Mouse (Mus musculus): ENCODE results near the gene Adamts14. TPM values are rescaled to one million over a fixed set of nuclear protein-coding genes. Genes with fewer than 3 reads are reported as not detected.

Gene Adamts14
- total and polyA plus RNA-seq, 2 experiments from 2014 or later, result 1.2 to 4.3 TPM

- ATAC-seq (ENCODE audit: insufficient read depth, low read depth), result no peak
- WGBS, result 62% methylated on average over 4 of the region's 4 CpGs
- TF ChIP-seq CTCF (IDR thresholded peaks at IDR 0.05; ENCODE audit: low read depth) (no peak), EP300 (IDR thresholded peaks at IDR 0.05; ENCODE audit: low read depth) (no peak)
- Histone ChIP-seq H3K4me1 (ENCODE audit: control insufficient read depth, insufficient read depth) (no peaks in the 10 kb centered on the region), H3K4me2 (ENCODE audit: low read depth, low read length) (no peak overlapping the region), H3K36me3 (replicated peaks; ENCODE audit: control insufficient read depth, insufficient read depth, low read length) (no peaks in the 10 kb centered on the region), H3K27ac (ENCODE audit: low read depth) (no peak overlapping the region), H3K9me3 (replicated peaks; ENCODE audit: control insufficient read depth, low read length) (no peaks in the 10 kb centered on the region), H3K4me3 (ENCODE audit: low read depth, low read length) (no peak overlapping the region), H3K9ac (replicated peaks; ENCODE audit: low read depth, low read length) (no peak overlapping the region), H3K27me3 (ENCODE audit: control insufficient read depth, insufficient read depth, low read length) (no peaks in the 10 kb centered on the region)
- no peak for DNase-seq (ENCODE audit: low spot score)
Measured at GRCm38 (mm10) chr10:61241961-61242421, 31.2 kb downstream of the Adamts14 start.

- DNase-seq (ENCODE audit: low spot score), result no peak
Measured at GRCm38 (mm10) chr10:61240108-61240920, 32.9 kb downstream of the Adamts14 start.

DNA sequence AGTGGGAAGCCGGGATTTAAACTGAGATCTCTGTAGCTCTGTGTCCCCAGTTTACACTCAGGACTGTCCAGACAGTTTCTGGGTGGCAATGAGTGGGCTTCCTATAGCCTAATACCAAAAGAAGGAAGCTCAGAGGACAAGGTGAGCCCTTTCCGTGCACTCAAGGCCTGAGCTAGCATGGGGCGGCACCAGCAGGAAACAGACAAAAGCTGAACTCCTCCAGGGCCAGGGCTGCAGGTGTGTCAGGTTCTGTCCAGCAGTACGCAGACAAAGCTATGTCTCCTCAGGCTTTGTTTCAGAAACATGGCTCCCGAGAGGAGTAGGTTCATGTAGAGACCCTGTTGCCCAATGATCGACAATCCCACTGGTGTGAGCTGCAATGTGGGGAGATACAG lies 35.9 kb downstream of the Adamts14 start:
- Histone ChIP-seq H3K4me1 (ENCODE audit: control insufficient read depth, insufficient read depth) (no peaks in the 10 kb centered on the region), H3K27ac (ENCODE audit: low read depth) (no peak overlapping the region), H3K36me3 (replicated peaks; ENCODE audit: control insufficient read depth, insufficient read depth, low read length) (no peaks in the 10 kb centered on the region), H3K27me3 (ENCODE audit: control insufficient read depth, insufficient read depth, low read length) (no peaks in the 10 kb centered on the region), H3K4me3 (ENCODE audit: low read depth, low read length) (no peak overlapping the region), H3K4me2 (ENCODE audit: low read depth, low read length) (no peak overlapping the region), H3K9me3 (replicated peaks; ENCODE audit: control insufficient read depth, low read length) (no peaks in the 10 kb centered on the region), H3K9ac (replicated peaks; ENCODE audit: low read depth, low read length) (no peak overlapping the region)
- 80% methylated on average over 6 of the region's 6 CpGs for WGBS
- DNase-seq (ENCODE audit: low spot score) (no peak), ATAC-seq (ENCODE audit: insufficient read depth, low read depth) (no peak)
- TF ChIP-seq EP300 (IDR thresholded peaks at IDR 0.05; ENCODE audit: low read depth) (no peak), CTCF (IDR thresholded peaks at IDR 0.05; ENCODE audit: low read depth) (no peak)

More at GRCm38 (mm10) chr10:61240108-61240920, 32.9 kb downstream of the Adamts14 start:
- Histone ChIP-seq H3K9ac (replicated peaks; ENCODE audit: low read depth, low read length) (no peak overlapping the region), H3K4me2 (ENCODE audit: low read depth, low read length) (no peak overlapping the region), H3K27me3 (ENCODE audit: control insufficient read depth, insufficient read depth, low read length) (no peaks in the 10 kb centered on the region), H3K4me3 (ENCODE audit: low read depth, low read length) (no peak overlapping the region), H3K36me3 (replicated peaks; ENCODE audit: control insufficient read depth, insufficient read depth, low read length) (no peaks in the 10 kb centered on the region), H3K9me3 (replicated peaks; ENCODE audit: control insufficient read depth, low read length) (no peaks in the 10 kb centered on the region), H3K27ac (ENCODE audit: low read depth) (no peak overlapping the region), H3K4me1 (ENCODE audit: control insufficient read depth, insufficient read depth) (no peaks in the 10 kb centered on the region)
- no peak for TF ChIP-seq CTCF (IDR thresholded peaks at IDR 0.05; ENCODE audit: low read depth)
- no peak for TF ChIP-seq EP300 (IDR thresholded peaks at IDR 0.05; ENCODE audit: low read depth)
- WGBS, result 55% methylated on average over 14 of the region's 14 CpGs
- ATAC-seq (ENCODE audit: insufficient read depth, low read depth), result no peak; the same call in 1 of the 2 replicates

- TF ChIP-seq EP300 (IDR thresholded peaks at IDR 0.05; ENCODE audit: low read depth) (no peak), CTCF (IDR thresholded peaks at IDR 0.05; ENCODE audit: low read depth) (no peak)
- no peak overlapping the region for H3K27ac ChIP-seq (ENCODE audit: low read depth)
- H3K27me3 ChIP-seq (ENCODE audit: control insufficient read depth, insufficient read depth, low read length), result no peaks in the 10 kb centered on the region
- no peak for DNase-seq (ENCODE audit: low spot score)
- H3K4me3 ChIP-seq (ENCODE audit: low read depth, low read length), result no peak overlapping the region
- no peak for ATAC-seq (ENCODE audit: insufficient read depth, low read depth)
- H3K9me3 ChIP-seq (replicated peaks; ENCODE audit: control insufficient read depth, low read length), result no peaks in the 10 kb centered on the region
- 66% methylated on average over 4 of the region's 4 CpGs for WGBS
- no peaks in the 10 kb centered on the region for H3K4me1 ChIP-seq (ENCODE audit: control insufficient read depth, insufficient read depth)
- H3K36me3 ChIP-seq (replicated peaks; ENCODE audit: control insufficient read depth, insufficient read depth, low read length), result no peaks in the 10 kb centered on the region
- no peak overlapping the region for H3K9ac ChIP-seq (replicated peaks; ENCODE audit: low read depth, low read length)
- no peak overlapping the region for H3K4me2 ChIP-seq (ENCODE audit: low read depth, low read length)
Measured at GRCm38 (mm10) chr10:61236683-61237390, 36.4 kb downstream of the Adamts14 start.

GRCm38 (mm10) chr10:61235677-61236267 lies 37.5 kb downstream of the Adamts14 start:
- no peak overlapping the region for H3K4me3 ChIP-seq (ENCODE audit: low read depth, low read length)
- no peaks in the 10 kb centered on the region for H3K4me1 ChIP-seq (ENCODE audit: control insufficient read depth, insufficient read depth)
- whole genome bisulfite sequencing, result 85% methylated on average over 6 of the region's 6 CpGs
- no peaks in the 10 kb centered on the region for H3K27me3 ChIP-seq (ENCODE audit: control insufficient read depth, insufficient read depth, low read length)
- H3K9me3 ChIP-seq (replicated peaks; ENCODE audit: control insufficient read depth, low read length), result no peaks in the 10 kb centered on the region
- H3K27ac ChIP-seq (ENCODE audit: low read depth), result no peak overlapping the region
- DNase-seq (ENCODE audit: low spot score), result no peak
- no peaks in the 10 kb centered on the region for H3K36me3 ChIP-seq (replicated peaks; ENCODE audit: control insufficient read depth, insufficient read depth, low read length)
- TF ChIP-seq CTCF (IDR thresholded peaks at IDR 0.05; ENCODE audit: low read depth) (no peak), EP300 (IDR thresholded peaks at IDR 0.05; ENCODE audit: low read depth) (no peak)
- no peak overlapping the region for H3K4me2 ChIP-seq (ENCODE audit: low read depth, low read length)
- no peak for ATAC-seq (ENCODE audit: insufficient read depth, low read depth)
- H3K9ac ChIP-seq (replicated peaks; ENCODE audit: low read depth, low read length), result no peak overlapping the region

All from heart, postnatal 0 days (tissue).